Mouse (Mus musculus) layer of hippocampus, adult 9-11 months (tissue): ENCODE measurements at regions not wholly inside any gene's neighbourhood (a gene's known extent, or its start where the extent isn't known, plus 50 kb on each side); places are given as distances from the start of the nearest gene placed in this dataset.

Experiments
- DNase-seq: peaks from one replicate; pipeline ENCODE4 v3.0.0; 2022

DNA sequence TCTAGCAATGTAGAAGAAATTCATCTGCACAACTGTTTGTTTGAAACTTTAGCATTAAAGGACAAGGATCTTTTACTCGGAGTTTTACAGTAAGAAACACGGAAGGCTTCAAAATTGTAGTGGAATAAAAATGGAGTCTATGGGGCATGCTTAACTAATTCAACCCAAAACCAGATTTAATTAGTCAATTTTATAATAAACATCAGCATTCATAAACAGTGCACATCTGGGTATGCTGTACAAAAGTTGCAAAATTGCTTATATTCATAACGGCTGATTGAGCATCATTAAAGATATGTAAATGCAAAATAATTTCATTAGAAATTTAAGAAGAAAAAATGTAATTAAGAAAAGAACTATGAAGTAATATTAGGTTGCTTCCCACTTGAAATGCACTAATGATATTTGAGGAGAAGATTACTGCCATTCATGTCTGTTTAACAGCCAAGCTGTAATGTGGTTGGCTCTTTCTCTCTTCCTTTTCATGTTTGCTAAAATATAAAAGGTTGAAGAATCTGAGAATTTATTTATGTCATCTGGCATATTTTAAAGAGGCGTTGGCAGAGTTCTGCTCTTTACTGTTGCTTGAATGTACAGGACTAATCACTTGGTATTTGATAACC, 1037.3 kb downstream of the Fam181b start:
- no peak for DNase-seq

DNA sequence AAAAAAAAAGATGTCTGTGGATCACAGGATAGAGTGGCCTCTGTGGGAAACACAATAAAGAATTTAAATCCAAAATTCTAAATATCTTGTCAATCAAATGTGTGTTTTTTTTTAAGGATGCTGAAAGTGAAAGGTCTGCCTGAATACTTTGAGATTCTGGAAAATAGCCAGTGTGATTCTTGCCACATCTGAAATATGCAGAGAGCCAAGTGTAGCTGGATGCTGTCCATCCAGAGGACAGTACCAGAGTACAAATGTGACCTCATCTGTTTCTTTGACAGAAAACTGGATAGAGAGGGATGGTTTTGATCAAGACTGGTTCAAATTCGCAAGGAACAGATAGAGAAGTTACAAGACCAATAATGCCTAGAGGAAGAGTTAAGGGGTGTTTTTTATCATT, 1044.1 kb downstream of the Fam181b start:
- no peak for DNase-seq

DNA sequence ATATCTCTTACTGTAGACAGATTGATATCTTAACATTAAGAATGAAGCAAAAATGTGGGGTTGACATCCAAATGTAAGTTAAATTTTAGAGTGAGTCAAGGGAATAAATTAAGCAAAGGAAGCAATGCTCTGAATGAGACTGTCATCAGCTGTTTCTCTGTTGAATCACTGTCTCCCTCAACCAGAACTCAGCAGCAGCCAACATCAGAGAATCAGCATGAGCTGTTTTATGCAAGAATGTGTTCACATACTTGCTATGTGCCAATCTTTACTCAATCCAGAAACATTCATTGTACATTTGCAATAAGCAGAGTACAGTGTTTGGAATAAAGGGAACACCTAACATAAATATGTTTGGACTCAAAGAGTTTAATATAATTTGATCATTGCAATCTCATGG, 1074.6 kb downstream of the Fam181b start:
- peak; percentile 4 for DNase-seq

DNA sequence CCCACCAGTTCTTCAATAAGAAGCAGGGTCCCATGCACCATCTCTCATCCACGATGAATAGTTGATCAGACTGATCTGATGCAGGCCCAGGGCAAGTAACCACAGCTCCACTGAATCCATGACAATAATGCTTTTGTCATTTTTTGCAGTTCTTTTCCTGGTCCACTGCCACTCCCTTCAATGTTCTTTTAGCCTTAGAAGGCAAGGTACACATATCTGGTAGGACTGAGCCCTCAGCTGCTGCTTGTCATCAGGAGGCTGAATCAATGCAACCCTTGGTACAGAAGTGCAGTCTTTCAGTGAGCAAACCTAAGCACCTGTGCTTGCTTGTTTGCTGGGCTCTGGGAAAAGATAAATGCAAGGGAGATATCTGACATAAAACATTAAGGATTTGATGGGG, 1075.8 kb downstream of the Fam181b start:
- no peak for DNase-seq

DNA sequence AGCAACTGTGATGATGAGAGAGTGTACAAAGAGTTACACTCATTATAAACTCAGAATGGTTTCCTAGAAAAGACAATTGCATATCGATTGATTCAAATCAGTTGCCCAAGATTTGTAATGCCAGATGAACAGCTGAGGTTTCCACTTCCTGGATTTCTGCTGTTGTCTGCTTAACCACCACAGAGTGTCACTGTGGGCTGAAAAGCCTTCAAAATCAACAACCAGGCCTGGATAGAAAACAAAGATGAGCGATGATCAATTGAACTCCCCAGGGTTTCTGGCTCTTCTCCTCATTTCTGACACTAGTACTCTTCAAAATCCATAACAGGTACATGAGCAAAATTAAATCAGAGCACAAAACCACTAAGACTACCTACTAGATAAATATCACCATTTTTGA, 1100.4 kb downstream of the Fam181b start:
- no peak for DNase-seq

DNA sequence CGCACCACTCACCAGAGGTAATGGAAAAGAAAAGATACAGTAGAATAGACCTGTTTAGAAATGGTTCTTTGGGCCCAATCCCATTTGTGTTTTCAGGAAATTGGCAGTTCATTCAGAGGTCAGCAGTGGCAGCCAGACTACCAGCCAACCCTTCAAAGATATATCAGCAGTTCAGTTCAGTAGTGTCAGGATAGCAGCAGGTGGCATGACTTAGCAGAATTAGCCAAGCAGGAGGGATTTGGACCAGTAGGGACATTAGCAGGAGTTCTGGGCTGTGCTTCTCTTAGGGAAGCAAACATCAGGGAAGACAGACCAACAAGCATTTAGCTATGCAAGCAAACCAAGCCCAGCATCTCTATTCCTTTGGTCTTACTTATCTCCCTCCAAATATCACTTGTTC, 1132.7 kb downstream of the Fam181b start:
- DNase-seq = no peak

DNA sequence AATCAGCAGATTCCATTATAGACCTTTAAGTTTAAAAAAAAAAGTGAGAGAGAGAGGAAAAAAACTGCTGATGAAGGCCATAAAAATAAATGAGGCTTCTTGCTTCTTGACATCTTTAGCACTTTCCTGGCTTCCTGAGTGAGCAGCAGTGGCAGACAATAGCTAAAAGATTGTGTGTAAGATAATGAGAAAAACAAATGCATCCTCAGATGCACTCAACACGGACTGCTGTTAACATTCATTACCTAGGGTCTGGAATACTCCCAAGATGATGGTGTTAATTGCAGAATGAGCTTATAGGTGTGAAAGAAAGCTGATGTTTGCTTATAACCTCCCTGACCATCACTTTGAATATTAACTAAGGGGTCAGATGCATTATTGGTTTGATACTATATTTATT, 1147.8 kb downstream of the Fam181b start:
- DNase-seq = no peak

DNA sequence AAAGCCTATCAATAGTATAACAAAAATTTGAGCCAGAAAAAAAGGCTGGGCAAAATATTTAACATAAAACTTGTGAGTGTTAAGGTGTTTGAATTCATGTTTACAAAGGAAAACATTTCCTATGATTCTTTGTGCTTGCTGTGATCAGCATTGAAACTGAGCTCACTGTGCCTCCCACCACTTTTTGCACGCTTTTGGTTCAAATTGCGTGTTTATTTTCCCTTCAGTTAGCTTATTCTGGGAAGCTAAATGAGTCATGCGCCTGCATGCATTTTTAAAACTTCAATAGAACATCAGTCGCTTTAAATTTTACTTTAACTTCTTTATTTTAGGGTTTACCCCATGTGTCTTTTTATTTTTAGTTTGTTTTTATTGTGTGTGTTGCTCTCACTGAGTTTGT, 1154.0 kb downstream of the Fam181b start:
- DNase-seq = peak; percentile 13

DNA sequence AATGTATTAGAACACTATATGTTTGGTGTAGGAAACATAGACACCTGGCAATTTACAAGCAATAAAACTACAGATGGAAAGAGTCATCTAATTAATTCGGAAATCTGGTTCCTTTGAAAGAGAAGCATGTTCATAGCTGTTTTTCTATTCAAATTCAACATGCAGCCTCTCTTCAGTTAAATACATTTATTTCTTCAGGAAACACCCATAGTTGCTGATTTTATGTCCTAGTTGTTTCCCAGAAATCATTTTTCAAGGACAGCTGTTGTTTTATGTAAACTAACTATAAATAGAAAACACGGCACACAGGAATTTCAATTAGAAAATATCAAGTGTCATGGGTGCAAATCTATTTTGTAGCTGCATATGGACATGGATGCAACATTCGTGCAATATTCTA, 1169.8 kb downstream of the Fam181b start:
- no peak for DNase-seq

DNA sequence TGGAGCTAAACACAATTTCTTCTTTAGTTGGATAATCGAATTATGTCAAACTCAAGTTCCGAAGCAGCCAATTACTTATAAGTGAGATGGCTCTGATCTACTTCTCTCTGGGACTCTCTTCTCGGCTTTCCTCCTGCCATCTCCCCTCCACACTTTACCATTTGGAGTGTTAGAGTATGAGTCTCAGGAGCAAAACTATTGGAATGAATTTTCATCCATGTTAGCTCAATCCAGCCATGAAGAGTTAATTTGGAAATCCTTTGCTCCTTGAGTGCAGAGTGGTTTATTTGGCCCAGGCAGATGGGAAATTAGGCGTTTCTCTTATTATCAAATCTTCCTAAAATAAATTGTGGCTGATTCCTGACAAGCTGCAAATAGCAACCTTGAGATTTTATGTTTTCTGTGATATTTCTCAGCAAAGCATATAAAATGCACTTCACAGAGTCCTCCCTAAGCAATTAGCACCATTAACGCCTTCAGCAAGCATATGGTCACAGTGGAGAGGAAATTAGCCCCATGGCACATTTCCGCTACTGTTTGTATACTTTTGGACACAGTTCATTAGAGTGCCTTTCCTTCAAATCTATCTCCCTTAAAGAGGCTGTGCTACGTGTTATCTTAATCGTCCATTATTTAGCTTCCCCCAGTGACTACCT, 1189.1 kb downstream of the Fam181b start:
- no peak for DNase-seq

DNA sequence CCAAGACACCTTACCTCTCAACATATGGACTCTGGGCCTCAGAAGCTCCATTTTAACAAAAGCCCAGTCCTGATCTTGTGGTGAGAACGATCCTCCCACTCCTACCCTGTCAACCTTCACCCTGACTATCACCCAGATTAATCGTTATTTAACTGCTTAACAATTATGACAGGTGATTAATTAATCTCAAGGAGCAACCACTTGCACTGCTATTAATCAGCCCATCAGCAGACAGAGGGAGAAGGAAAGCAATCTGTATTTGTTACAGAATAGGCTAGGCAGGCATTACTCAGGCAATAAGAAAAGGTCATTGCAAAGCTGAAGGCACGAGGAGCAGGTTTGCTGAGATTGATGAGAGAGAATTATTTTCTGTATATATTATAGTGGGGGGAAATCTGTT, 1201.9 kb downstream of the Fam181b start:
- DNase-seq = no peak

DNA sequence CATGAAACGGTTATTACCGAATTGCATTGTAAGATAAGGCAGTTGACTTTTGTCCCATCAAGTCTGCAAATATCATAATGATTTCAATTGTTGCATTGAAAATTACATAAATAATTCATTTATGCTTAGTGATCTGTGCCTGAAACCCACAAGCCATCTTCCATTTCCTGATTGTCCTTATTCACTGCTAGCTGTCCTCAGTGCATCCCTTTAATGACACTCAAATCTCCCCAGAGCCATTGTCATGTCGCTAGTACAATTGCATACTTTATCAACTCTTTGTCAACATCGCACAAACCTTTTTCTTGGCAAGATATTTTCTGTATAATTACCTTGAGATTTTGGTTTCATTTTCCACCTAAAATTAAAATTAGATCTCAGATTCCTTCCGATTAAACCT, 1202.3 kb downstream of the Fam181b start:
- DNase-seq = no peak

DNA sequence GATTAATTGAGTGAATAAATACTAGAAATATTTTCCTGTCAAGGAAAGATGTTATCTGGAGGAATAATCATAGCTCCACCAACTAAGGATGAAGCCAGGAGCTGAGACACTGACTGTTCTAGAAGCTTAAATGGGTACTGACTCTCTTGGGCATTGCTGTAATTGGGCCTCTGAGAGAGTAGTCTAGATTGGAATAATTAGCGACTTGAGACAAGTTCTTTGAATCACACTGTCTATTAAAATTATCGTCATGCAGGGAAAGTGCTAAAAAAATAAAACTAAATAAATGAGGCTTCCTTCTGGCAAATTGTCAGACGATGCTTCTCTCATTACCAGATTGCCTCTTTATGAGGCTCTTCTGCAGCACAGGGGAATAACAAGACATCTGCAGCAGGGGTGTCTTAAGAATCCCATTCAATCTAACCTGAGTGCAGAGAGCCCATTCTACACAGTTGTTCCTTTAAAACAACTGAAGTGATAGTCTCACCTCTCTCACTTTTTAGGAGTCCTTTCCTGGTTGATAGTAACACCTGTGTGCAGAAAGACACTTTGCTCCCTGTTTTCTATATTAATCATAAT, 1203.5 kb downstream of the Fam181b start:
- DNase-seq = no peak

DNA sequence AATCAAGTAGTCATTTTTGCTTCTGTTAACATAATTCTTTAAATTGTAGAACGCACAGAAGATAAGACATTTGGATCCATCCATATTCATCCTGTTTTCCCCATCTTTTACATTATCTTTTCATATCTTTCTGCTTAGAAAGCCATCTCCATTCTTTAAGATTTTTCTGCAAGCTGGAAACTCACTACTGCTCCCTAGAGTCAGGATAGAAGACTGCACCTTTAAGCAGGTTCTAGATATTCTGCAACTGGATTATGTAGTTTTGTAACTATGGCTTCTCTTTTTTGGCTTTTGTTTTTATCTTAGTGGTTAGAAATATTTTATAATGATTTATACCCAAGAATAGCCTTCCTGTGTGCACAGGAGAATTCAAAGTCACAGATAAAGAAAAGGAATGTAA, 1225.9 kb downstream of the Fam181b start:
- no peak for DNase-seq

DNA sequence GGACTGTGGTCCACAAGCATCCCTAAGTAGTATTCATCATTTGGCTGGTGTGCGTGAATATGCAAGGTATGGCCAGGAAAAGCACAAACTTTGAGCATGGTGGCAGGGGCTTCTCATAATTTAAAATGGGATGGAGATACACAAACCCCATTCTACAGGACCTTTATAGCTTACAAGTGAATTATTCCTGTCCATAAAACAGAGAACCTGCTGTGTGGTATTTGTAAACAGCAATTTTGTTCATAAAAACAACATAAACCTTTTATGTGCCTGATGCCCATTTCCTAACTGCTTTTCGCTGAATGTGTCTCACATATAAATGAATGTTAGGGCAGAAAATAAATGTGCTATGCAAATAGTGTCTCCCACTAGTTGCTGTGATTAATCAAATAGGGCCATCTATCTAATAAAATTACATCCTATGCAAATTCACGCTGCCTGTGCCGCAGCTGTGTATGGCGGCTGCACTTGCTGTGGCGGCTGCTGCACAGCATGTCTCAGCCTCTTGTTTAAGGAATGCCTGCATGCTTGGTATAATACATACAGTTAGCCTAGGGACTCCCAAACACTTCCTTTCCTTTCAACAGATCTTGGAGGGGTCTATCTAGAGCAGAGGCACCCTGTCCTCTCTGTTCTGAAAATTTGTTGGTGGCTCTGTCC, 1235.4 kb downstream of the Fam181b start:
- no peak for DNase-seq

DNA sequence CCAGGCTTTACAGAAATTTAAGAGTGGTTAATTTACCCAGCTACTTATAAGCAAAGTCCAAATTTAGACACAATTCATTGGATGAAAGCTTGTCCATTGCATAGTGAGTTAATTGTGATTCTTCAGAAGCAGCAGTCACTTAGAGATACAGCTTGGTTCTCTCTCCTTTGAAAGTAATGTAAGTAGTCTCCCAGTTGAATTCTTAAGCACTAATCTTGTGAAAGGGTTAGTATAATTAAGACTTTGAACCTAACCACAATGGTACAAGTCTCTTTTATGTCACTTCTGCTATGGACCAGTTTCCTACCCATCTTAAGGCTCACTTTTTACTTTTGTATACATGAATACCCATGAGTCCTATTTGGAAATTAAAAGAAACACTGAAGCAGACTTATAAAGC, 1252.9 kb downstream of the Fam181b start:
- no peak for DNase-seq
